Mouse (Mus musculus): ENCODE measurements around the gene Chst14.

Gene Chst14

GRCm38 (mm10) chr2:118905433-118906117 lies 20.7 kb upstream of the Chst14 start:
- no peak for DNase-seq (ENCODE audit: low read depth, low spot score)

- DNase-seq (ENCODE audit: low read depth, low spot score), result no peak
These were observed 20.2 kb upstream of the Chst14 start for GRCm38 (mm10) chr2:118906118-118906492.

GRCm38 (mm10) chr2:118907781-118908180 lies 18.5 kb upstream of the Chst14 start:
- DNase-seq (ENCODE audit: low read depth, low spot score), result no peak

GRCm38 (mm10) chr2:118909151-118909550 lies 17.1 kb upstream of the Chst14 start:
- DNase-seq (ENCODE audit: low read depth, low spot score), result no peak

- DNase-seq (ENCODE audit: low read depth, low spot score), result no peak
These were observed 15.6 kb upstream of the Chst14 start for GRCm38 (mm10) chr2:118910605-118911278.

GRCm38 (mm10) chr2:118912706-118913105 lies 13.6 kb upstream of the Chst14 start:
- no peak for DNase-seq (ENCODE audit: low read depth, low spot score)

- DNase-seq (ENCODE audit: low read depth, low spot score), result no peak
These were observed 12.6 kb upstream of the Chst14 start for GRCm38 (mm10) chr2:118913551-118914276.

- no peak for DNase-seq (ENCODE audit: low read depth, low spot score)
These were observed 11.6 kb upstream of the Chst14 start for GRCm38 (mm10) chr2:118914685-118915084.

GRCm38 (mm10) chr2:118916436-118916835 lies 9.9 kb upstream of the Chst14 start:
- no peak for DNase-seq (ENCODE audit: low read depth, low spot score)

- no peak for DNase-seq (ENCODE audit: low read depth, low spot score)
These were observed 7.8 kb upstream of the Chst14 start for GRCm38 (mm10) chr2:118918543-118918942.

- DNase-seq (ENCODE audit: low read depth, low spot score), result no peak
These were observed 5.9 kb upstream of the Chst14 start for GRCm38 (mm10) chr2:118920428-118920827.

GRCm38 (mm10) chr2:118925952-118926351 lies 344 bp upstream of the Chst14 start:
- DNase-seq (ENCODE audit: low read depth, low spot score), result no peak

- DNase-seq (ENCODE audit: low read depth, low spot score), result no peak
These were observed 873 bp downstream of the Chst14 start for GRCm38 (mm10) chr2:118926998-118927739.

- no peak for DNase-seq (ENCODE audit: low read depth, low spot score)
These were observed 15.0 kb downstream of the Chst14 start for GRCm38 (mm10) chr2:118941341-118941740.

GRCm38 (mm10) chr2:118943232-118943631 lies 16.9 kb downstream of the Chst14 start:
- DNase-seq (ENCODE audit: low read depth, low spot score), result no peak

GRCm38 (mm10) chr2:118948818-118949217 lies 22.5 kb downstream of the Chst14 start:
- no peak for DNase-seq (ENCODE audit: low read depth, low spot score)

GRCm38 (mm10) chr2:118949699-118950098 lies 23.4 kb downstream of the Chst14 start:
- no peak for DNase-seq (ENCODE audit: low read depth, low spot score)

GRCm38 (mm10) chr2:118956497-118956896 lies 30.2 kb downstream of the Chst14 start:
- DNase-seq (ENCODE audit: low read depth, low spot score), result no peak

GRCm38 (mm10) chr2:118959644-118960043 lies 33.3 kb downstream of the Chst14 start:
- no peak for DNase-seq (ENCODE audit: low read depth, low spot score)

GRCm38 (mm10) chr2:118960413-118960812 lies 34.1 kb downstream of the Chst14 start:
- no peak for DNase-seq (ENCODE audit: low read depth, low spot score)

GRCm38 (mm10) chr2:118961546-118961945 lies 35.2 kb downstream of the Chst14 start:
- DNase-seq (ENCODE audit: low read depth, low spot score), result no peak

Data from forelimb bud, embryonic 11.5 days (tissue).